Mouse (Mus musculus) lung, postnatal 0 days (tissue): ENCODE results near the gene 1700020N15Rik. TPM values are rescaled to one million over a fixed set of nuclear protein-coding genes. Genes with fewer than 3 reads are reported as not detected.
"Not testable (repeated sequence)": the region's sequence is repeated elsewhere in the genome, so short reads cannot be mapped to it uniquely, and the experiment has no call there.

Source experiments
- ATAC-seq: fragments of 200-750 bp; cut with Nextera tagmentation; 2 replicates; pipeline ENCODE4 v1.8.0; 2017; ENCODE audit warnings: moderate library complexity
- DNase-seq: peaks from one replicate; pipeline ENCODE4 v3.0.0-alpha.2; 2016; ENCODE audit warnings: low spot score
- H3K27ac ChIP-seq: fragments of 300-500 bp; sonication (generic); 2 replicates; pipeline ENCODE4 v1.5.1; 2014; ENCODE audit warnings: antibody characterized with exemption, mild to moderate bottlenecking, low read length, mixed read lengths
- H3K27me3 ChIP-seq: fragments of 300-500 bp; sonication (generic); replicated peaks from 2 replicates; pipeline ENCODE4 v1.6.1; 2014; ENCODE audit warnings: low read length, mixed read lengths; ENCODE audit not compliant: insufficient read depth
- H3K36me3 ChIP-seq: fragments of 300-500 bp; sonication (generic); 2 replicates; pipeline ENCODE4 v1.6.1; 2014; ENCODE audit warnings: low read length, mixed read lengths; ENCODE audit not compliant: insufficient read depth
- H3K4me1 ChIP-seq: fragments of 300-500 bp; sonication (generic); 2 replicates; pipeline ENCODE4 v1.6.1; 2014; ENCODE audit warnings: antibody characterized with exemption, low read depth, low read length, mixed read lengths; ENCODE audit not compliant: insufficient read depth
- H3K4me2 ChIP-seq: fragments of 300-500 bp; sonication (generic); replicated peaks from 2 replicates; pipeline ENCODE4 v1.6.1; 2014; ENCODE audit warnings: low read depth, mild to moderate bottlenecking, low read length, moderate library complexity, mixed read lengths
- H3K4me3 ChIP-seq: fragments of 300-500 bp; sonication (generic); 2 replicates; pipeline ENCODE4 v1.5.1; 2014; ENCODE audit warnings: low read depth, low read length
- H3K9ac ChIP-seq: fragments of 300-500 bp; sonication (generic); replicated peaks from 2 replicates; pipeline ENCODE4 v1.6.1; 2014; ENCODE audit warnings: low read depth, mild to moderate bottlenecking
- H3K9me3 ChIP-seq: fragments of 300-500 bp; sonication (generic); 2 replicates; pipeline ENCODE4 v1.6.1; 2016; ENCODE audit warnings: low read length, mixed read lengths
- CTCF ChIP-seq: IDR thresholded peaks from 2 replicates; pipeline ENCODE4 v1.5.1; 2016; ENCODE audit warnings: antibody characterized with exemption, mild to moderate bottlenecking
- EP300 ChIP-seq: IDR thresholded peaks from 2 replicates; pipeline ENCODE4 v1.6.1; 2016; ENCODE audit warnings: antibody characterized with exemption, mild to moderate bottlenecking, control low read depth
- WGBS: fragments of 180-500 bp; shearing (Covaris S2); extraction: QIAGEN DNeasy Blood & Tissue Kit; methylation state at CpG from one replicate; pipeline ENCODE4 v1.1.7; 2014; 5-methylcytosine and 5-hydroxymethylcytosine counted together
- polyA plus RNA-seq: library from polyadenylated mRNA; unstranded; fragments of >200 nt; fragmentation: Nextera tagmentation; extraction: Ambion mirVana; gene quantifications from 2 replicates; pipeline ENCODE4 v1.2.1, GENCODE M21; 2015

1700020N15Rik gene
- 0.29 TPM in 1 of 2 replicates, not detected in the other for polyA plus RNA-seq

GRCm38 (mm10) chrX:69945000-69945399, at the start of gene 1700020N15Rik:
Gene 1700020N15Rik, plus strand, starts transcription at chrX:69945300.
- not testable (repeated sequence) for H3K27me3 ChIP-seq, H3K9ac ChIP-seq, ATAC-seq, H3K4me2 ChIP-seq, H3K4me3 ChIP-seq, H3K9me3 ChIP-seq, H3K36me3 ChIP-seq, H3K4me1 ChIP-seq, DNase-seq, H3K27ac ChIP-seq
- WGBS, result 38% methylated on average over 1 of the region's 5 CpGs

GRCm38 (mm10) chrX:69976790-69977579, 31.9 kb downstream of the 1700020N15Rik start:
- no peak for TF ChIP-seq CTCF
- TF ChIP-seq EP300, result no peak
- H3K4me1 ChIP-seq, result no peaks in the 10 kb centered on the region
- H3K4me3 ChIP-seq, result no peak overlapping the region
- H3K27me3 ChIP-seq, result no peaks in the 10 kb centered on the region
- 50% methylated on average over 2 of the region's 2 CpGs for WGBS
- no peak overlapping the region for H3K4me2 ChIP-seq
- no peak overlapping the region for H3K27ac ChIP-seq
- H3K9ac ChIP-seq, result no peak overlapping the region
- ATAC-seq (no peak), DNase-seq (no peak)
- no peaks in the 10 kb centered on the region for H3K9me3 ChIP-seq
- H3K36me3 ChIP-seq, result no peaks in the 10 kb centered on the region
